Mouse (Mus musculus): Measurements from ENCODE around the gene Hoxa7. TPM values are rescaled to one million over a fixed set of nuclear protein-coding genes. Genes with fewer than 3 reads are reported as not detected.

The Hoxa7 gene
- total and polyA plus RNA-seq, 3 experiments = 0.17 TPM; not detected in 2

DNA sequence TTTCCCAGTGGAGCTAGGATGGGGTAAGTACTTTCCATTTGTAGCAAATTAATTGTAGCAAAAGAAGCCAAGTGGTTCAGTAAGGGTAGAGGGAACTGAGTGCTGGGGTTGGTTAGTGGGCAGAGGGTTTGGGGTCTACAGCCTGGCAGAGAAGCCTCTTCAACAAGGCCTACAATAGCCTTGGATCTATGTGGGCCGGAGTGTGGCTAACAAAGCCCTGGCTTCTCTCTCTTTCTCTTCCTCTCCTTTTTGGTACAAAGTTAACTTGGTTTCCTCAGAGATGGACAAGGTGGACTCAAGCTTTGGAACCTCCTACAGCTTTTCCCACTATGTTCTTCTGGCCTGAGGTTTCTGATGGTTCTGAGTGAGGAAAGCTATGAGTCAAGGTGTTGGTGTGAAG, 20.4 kb downstream of the Hoxa7 start:
- Histone ChIP-seq H3K9me3 (replicated peaks; ENCODE audit: insufficient read depth, low read length) (no peaks in the 10 kb centered on the region), H3K9ac (ENCODE audit: control insufficient read depth, low read depth, low read length, poor library complexity, severe bottlenecking) (no peak overlapping the region), H3K4me3 (ENCODE audit: control insufficient read depth in 1 of 2, insufficient read depth in 1 of 2, low read depth in 2 of 2, low read length in 2 of 2) (no peak overlapping the region), H3K4me1 (ENCODE audit: control insufficient read depth in 1 of 2, insufficient read depth in 2 of 2, low read length in 2 of 2) (no peaks in the 10 kb centered on the region), H3K27me3 (ENCODE audit: control insufficient read depth in 1 of 2, insufficient read depth in 2 of 2, low read length in 2 of 2) (no peaks in the 10 kb centered on the region), H3K27ac (ENCODE audit: control insufficient read depth, low read depth, low read length) (no peak overlapping the region), H3K79me2 (ENCODE audit: control insufficient read depth, insufficient read depth, low read length, poor library complexity) (no peaks in the 10 kb centered on the region; the same call in 1 of the 2 replicates), H3K36me3 (ENCODE audit: control insufficient read depth in 1 of 2, insufficient read depth in 2 of 2, low read length in 2 of 2) (no peaks in the 10 kb centered on the region)
- TF ChIP-seq HCFC1 (IDR thresholded peaks at IDR 0.05; ENCODE audit: low read depth, low read length) (no peak), GATA1 (IDR thresholded peaks at IDR 0.05; ENCODE audit: low read depth, low read length) (no peak), MAZ (IDR thresholded peaks at IDR 0.05; ENCODE audit: low read depth, low read length) (no peak), TCF12 (IDR thresholded peaks at IDR 0.05; ENCODE audit: low read depth, low read length) (no peak), USF1 (IDR thresholded peaks at IDR 0.05; ENCODE audit: low read depth, low read length) (no peak), MAFK (IDR thresholded peaks at IDR 0.05; ENCODE audit: borderline replicate concordance, low read depth, low read length) (no peak), CTCF (IDR thresholded peaks at IDR 0.05 in 2 of 3, conservative IDR thresholded peaks at IDR 0.05 in 1 of 3; ENCODE audit: control insufficient read depth in 1 of 3, insufficient read depth in 1 of 3, low read depth in 2 of 3, low read length in 3 of 3, poor library complexity in 1 of 3, severe bottlenecking in 1 of 3) (no peak), TAL1 (IDR thresholded peaks at IDR 0.05; ENCODE audit: low read length) (no peak), SIN3A (IDR thresholded peaks at IDR 0.05; ENCODE audit: low read length) (no peak), NRF1 (IDR thresholded peaks at IDR 0.05; ENCODE audit: insufficient read depth, low read depth, low read length, poor library complexity, severe bottlenecking) (no peak), MYB (IDR thresholded peaks at IDR 0.05; ENCODE audit: low read depth, low read length) (no peak), ELF1 (IDR thresholded peaks at IDR 0.05; ENCODE audit: low read depth, low read length) (no peak), EP300 (IDR thresholded peaks at IDR 0.05; ENCODE audit: low read depth in 1 of 2, low read length in 2 of 2) (no peak), UBTF (IDR thresholded peaks at IDR 0.05; ENCODE audit: borderline replicate concordance, insufficient read depth, low read depth, low read length) (no peak)
- DNase-seq (ENCODE audit: low read depth, low spot score) = no peak

DNA sequence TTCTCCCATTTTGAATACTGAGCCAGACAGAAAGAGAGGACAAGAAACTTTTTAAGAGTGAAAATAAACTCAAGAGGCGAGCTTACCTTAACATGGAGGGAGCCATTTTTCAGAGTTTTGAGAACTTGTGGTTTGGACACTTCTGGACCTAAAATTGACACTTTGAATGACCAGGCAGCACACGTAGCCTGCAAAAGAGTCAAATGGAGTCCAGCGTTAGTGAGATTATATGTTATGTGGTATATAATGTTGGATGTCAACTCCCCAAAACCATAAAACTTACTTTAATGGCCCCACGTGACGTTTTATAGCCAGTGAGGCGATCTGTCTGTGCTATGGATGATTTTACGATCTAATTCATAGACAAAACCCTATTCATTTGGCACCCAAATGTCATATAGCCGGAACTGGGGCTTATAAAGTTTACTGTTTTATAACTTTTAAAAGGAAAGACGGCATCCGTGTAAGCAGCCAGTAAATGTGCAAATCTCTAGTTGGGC, 20.9 kb downstream of the Hoxa7 start:
- Histone ChIP-seq H3K36me3 (ENCODE audit: control insufficient read depth in 1 of 2, insufficient read depth in 2 of 2, low read length in 2 of 2) (no peaks in the 10 kb centered on the region), H3K27me3 (ENCODE audit: control insufficient read depth in 1 of 2, insufficient read depth in 2 of 2, low read length in 2 of 2) (no peaks in the 10 kb centered on the region), H3K9ac (ENCODE audit: control insufficient read depth, low read depth, low read length, poor library complexity, severe bottlenecking) (no peak overlapping the region), H3K4me3 (ENCODE audit: control insufficient read depth in 1 of 2, insufficient read depth in 1 of 2, low read depth in 2 of 2, low read length in 2 of 2) (no peak overlapping the region), H3K79me2 (ENCODE audit: control insufficient read depth, insufficient read depth, low read length, poor library complexity) (no peaks in the 10 kb centered on the region; the same call in 1 of the 2 replicates), H3K9me3 (replicated peaks; ENCODE audit: insufficient read depth, low read length) (no peaks in the 10 kb centered on the region), H3K27ac (ENCODE audit: control insufficient read depth, low read depth, low read length) (no peak overlapping the region), H3K4me1 (ENCODE audit: control insufficient read depth in 1 of 2, insufficient read depth in 2 of 2, low read length in 2 of 2) (no peaks in the 10 kb centered on the region)
- TF ChIP-seq RCOR1 (IDR thresholded peaks at IDR 0.05; ENCODE audit: low read depth, low read length) = no peak
- DNase-seq (ENCODE audit: low read depth, low spot score) = no peak
